Mouse (Mus musculus) hindbrain, embryonic 14.5 days (tissue): Measurements from ENCODE around the gene Cnga3. TPM values are rescaled to one million over a fixed set of nuclear protein-coding genes. Genes with fewer than 3 reads are reported as not detected.

Source experiments
- ATAC-seq: fragments of 200-750 bp; cut with Nextera tagmentation; 2 replicates; pipeline ENCODE4 v1.8.0; 2017; ENCODE audit warnings: moderate number of reproducible peaks, mild to moderate bottlenecking, moderate TSS enrichment, moderate library complexity; ENCODE audit not compliant: low FRiP score
- DNase-seq: peaks from one replicate; pipeline ENCODE4 v3.0.0-alpha.2; 2015; ENCODE audit warnings: low spot score
- H3K27ac ChIP-seq: fragments of 300-500 bp; sonication (generic); 2 replicates; pipeline ENCODE4 v1.5.1; 2014; ENCODE audit warnings: mild to moderate bottlenecking, moderate library complexity
- H3K27me3 ChIP-seq: fragments of 300-500 bp; sonication (generic); 2 replicates; pipeline ENCODE4 v1.6.1; 2014; ENCODE audit warnings: mild to moderate bottlenecking, low read length, mixed read lengths; ENCODE audit not compliant: control insufficient read depth, insufficient read depth
- H3K36me3 ChIP-seq: fragments of 300-500 bp; sonication (generic); replicated peaks from 2 replicates; pipeline ENCODE4 v1.6.1; 2014; ENCODE audit not compliant: control insufficient read depth, insufficient read depth
- H3K4me1 ChIP-seq: fragments of 300-500 bp; sonication (generic); replicated peaks from 2 replicates; pipeline ENCODE4 v1.6.1; 2014; ENCODE audit warnings: antibody characterized with exemption, low read length, mixed read lengths; ENCODE audit not compliant: control insufficient read depth, insufficient read depth
- H3K4me2 ChIP-seq: fragments of 300-500 bp; sonication (generic); replicated peaks from 2 replicates; pipeline ENCODE4 v1.6.1; 2014; ENCODE audit warnings: mild to moderate bottlenecking, moderate library complexity
- H3K4me3 ChIP-seq: fragments of 300-500 bp; sonication (generic); replicated peaks from 2 replicates; pipeline ENCODE4 v1.5.1; 2014; ENCODE audit warnings: mild to moderate bottlenecking, low read length
- H3K9ac ChIP-seq: fragments of 300-500 bp; sonication (generic); 2 replicates; pipeline ENCODE4 v1.6.1; 2014
- H3K9me3 ChIP-seq: fragments of 300-500 bp; sonication (generic); 2 replicates; pipeline ENCODE4 v1.6.1; 2016; ENCODE audit warnings: low read length; ENCODE audit not compliant: control insufficient read depth
- WGBS: fragments of 180-500 bp; shearing (Covaris S2); extraction: QIAGEN DNeasy Blood & Tissue Kit; methylation state at CpG from one replicate; pipeline ENCODE4 v1.1.7; 2014; 5-methylcytosine and 5-hydroxymethylcytosine counted together
- polyA plus RNA-seq: library from polyadenylated mRNA; unstranded; fragments of >200 nt; fragmentation: Nextera tagmentation; extraction: Ambion mirVana; gene quantifications from 2 replicates; pipeline ENCODE4 v1.2.1, GENCODE M21; 2014

Cnga3 gene
- polyA plus RNA-seq, 1 experiment from 2014 or later, result 0.12 TPM

- H3K36me3 ChIP-seq, result no peaks in the 10 kb centered on the region
- no peaks in the 10 kb centered on the region for H3K27me3 ChIP-seq
- H3K4me2 ChIP-seq, result no peak overlapping the region
- no peak overlapping the region for H3K27ac ChIP-seq
- no peak overlapping the region for H3K4me3 ChIP-seq
- ATAC-seq (no peak), DNase-seq (peak; percentile 59)
- WGBS, result 7% methylated on average over 14 of the region's 14 CpGs
- peaks cover 15% of the 10 kb centered on the region for H3K4me1 ChIP-seq
- H3K9ac ChIP-seq, result no peak overlapping the region
- no peaks in the 10 kb centered on the region for H3K9me3 ChIP-seq
These were observed 4.2 kb downstream of the Cnga3 start for GRCm38 (mm10) chr1:37218386-37218785.

DNA sequence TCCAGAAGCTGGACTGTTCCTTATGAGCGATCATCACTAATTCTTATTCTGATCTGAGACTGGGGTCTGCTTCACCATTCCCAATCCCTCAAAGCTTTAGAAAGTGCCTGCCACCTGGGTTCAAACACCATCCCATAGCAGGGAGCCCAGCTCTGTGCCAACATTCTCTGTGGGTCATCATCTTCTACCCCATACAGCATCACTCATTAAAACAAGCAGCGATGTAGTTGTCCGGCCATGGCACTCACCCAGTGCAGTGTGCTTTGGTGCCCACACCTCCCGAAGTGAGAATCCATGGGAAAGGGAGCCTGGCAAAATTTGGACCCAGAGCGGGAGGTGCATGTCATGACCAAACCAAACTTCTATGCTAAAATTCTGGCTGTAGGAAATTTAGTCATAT is 5.4 kb downstream of the Cnga3 start:
- Histone ChIP-seq H3K4me1 (peaks cover 15% of the 10 kb centered on the region), H3K4me3 (no peak overlapping the region), H3K9me3 (no peaks in the 10 kb centered on the region), H3K9ac (no peak overlapping the region), H3K27me3 (no peaks in the 10 kb centered on the region), H3K27ac (peak overlapping the region; percentile 47; the same call in 1 of the 2 replicates), H3K4me2 (0 out of 2 replicates have a peak overlapping the region, but pooled peaks have one; percentile 22), H3K36me3 (no peaks in the 10 kb centered on the region)
- ATAC-seq, result no peak; the same call in 1 of the 2 replicates
- 82% methylated on average over 5 of the region's 5 CpGs for WGBS
- DNase-seq, result no peak

GRCm38 (mm10) chr1:37220134-37220907 is 6.1 kb downstream of the Cnga3 start:
- H3K9ac ChIP-seq, result no peak overlapping the region
- H3K4me1 ChIP-seq, result peaks cover 15% of the 10 kb centered on the region
- ATAC-seq (peak; percentile 92), DNase-seq (peak; percentile 90)
- WGBS, result 24% methylated on average over 6 of the region's 6 CpGs
- H3K36me3 ChIP-seq, result no peaks in the 10 kb centered on the region
- H3K27ac ChIP-seq, result peak overlapping the region; percentile 47; the same call in 1 of the 2 replicates
- 0 out of 2 replicates have a peak overlapping the region, but pooled peaks have one; percentile 22 for H3K4me2 ChIP-seq
- H3K4me3 ChIP-seq, result no peak overlapping the region
- H3K9me3 ChIP-seq, result no peaks in the 10 kb centered on the region
- no peaks in the 10 kb centered on the region for H3K27me3 ChIP-seq

DNA sequence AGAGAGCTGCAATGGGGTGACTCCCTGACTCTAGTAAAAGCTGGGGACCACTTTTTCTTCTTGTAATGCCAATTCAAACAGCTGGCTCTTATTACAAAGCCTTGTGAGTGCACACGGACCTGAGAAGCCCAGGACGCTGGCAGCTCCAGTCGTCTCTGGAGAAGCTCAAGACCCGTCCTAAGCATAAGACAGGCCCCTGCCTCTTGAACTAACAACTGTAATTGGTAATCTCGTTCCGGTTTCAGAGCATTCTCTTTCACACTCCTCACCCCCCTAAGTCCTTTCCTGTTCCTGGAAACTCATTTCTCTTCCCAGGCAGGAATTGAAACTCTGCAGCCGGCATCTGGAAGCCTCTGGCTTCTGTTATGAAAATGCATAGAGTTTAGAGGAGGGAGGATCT is 7.8 kb downstream of the Cnga3 start:
- H3K27ac ChIP-seq, result no peak overlapping the region
- H3K27me3 ChIP-seq, result no peaks in the 10 kb centered on the region
- no peak overlapping the region for H3K9ac ChIP-seq
- H3K4me2 ChIP-seq, result no peak overlapping the region
- H3K36me3 ChIP-seq, result no peaks in the 10 kb centered on the region
- WGBS, result 80% methylated on average over 7 of the region's 7 CpGs
- peaks cover 15% of the 10 kb centered on the region for H3K4me1 ChIP-seq
- no peaks in the 10 kb centered on the region for H3K9me3 ChIP-seq
- ATAC-seq (no peak), DNase-seq (no peak)
- no peak overlapping the region for H3K4me3 ChIP-seq

DNA sequence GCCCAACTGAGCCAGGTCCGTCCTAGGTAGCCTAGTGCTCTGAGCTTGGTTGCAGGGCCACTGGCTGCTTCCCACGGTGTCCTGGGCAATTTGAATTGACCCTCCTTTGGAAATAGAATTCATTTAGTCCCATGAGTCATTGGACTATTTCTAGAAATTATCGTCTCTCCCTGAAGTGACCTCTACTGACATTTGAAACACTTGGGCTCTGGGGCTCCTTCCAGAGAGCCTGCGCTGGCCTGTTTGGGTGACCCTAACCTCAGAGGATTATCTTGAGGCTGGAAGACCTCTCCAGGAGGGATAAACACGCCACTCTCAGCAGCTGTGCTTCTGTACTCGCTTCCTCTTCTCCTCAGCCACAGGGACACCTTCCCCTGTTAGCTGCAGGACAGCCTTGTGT is 16.2 kb downstream of the Cnga3 start:
- no peaks in the 10 kb centered on the region for H3K27me3 ChIP-seq
- H3K36me3 ChIP-seq, result no peaks in the 10 kb centered on the region
- H3K9ac ChIP-seq, result no peak overlapping the region
- no peak for DNase-seq
- 75% methylated on average over 6 of the region's 6 CpGs for WGBS
- H3K4me3 ChIP-seq, result no peak overlapping the region
- ATAC-seq, result no peak
- H3K4me1 ChIP-seq, result no peaks in the 10 kb centered on the region
- H3K4me2 ChIP-seq, result no peak overlapping the region
- H3K27ac ChIP-seq, result no peak overlapping the region
- H3K9me3 ChIP-seq, result no peaks in the 10 kb centered on the region

DNA sequence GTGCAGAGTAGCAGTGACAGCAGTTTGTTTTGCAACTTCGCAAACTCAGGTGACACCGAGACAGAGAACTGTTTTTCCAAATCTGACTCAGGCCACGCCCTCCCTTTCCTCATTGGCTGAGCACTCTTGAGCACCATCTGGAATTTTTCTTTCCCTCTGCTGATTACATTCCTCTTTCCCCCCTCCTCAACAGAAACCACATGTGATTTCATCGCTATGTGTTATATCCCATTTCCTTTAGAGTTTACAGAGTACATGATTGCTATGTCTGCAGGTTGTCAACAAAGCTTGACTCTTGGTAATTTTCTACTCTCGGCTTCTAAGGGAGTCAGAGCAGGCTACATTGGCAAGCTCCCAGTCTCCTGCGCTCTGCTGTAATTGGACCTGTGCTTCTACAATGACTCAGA is 17.1 kb downstream of the Cnga3 start:
- no peak for ATAC-seq
- no peak overlapping the region for H3K27ac ChIP-seq
- no peak overlapping the region for H3K4me3 ChIP-seq
- no peaks in the 10 kb centered on the region for H3K4me1 ChIP-seq
- 70% methylated on average over 6 of the region's 6 CpGs for WGBS
- H3K4me2 ChIP-seq, result no peak overlapping the region
- H3K9ac ChIP-seq, result no peak overlapping the region
- DNase-seq, result no peak
- no peaks in the 10 kb centered on the region for H3K36me3 ChIP-seq
- H3K27me3 ChIP-seq, result no peaks in the 10 kb centered on the region
- no peaks in the 10 kb centered on the region for H3K9me3 ChIP-seq

DNA sequence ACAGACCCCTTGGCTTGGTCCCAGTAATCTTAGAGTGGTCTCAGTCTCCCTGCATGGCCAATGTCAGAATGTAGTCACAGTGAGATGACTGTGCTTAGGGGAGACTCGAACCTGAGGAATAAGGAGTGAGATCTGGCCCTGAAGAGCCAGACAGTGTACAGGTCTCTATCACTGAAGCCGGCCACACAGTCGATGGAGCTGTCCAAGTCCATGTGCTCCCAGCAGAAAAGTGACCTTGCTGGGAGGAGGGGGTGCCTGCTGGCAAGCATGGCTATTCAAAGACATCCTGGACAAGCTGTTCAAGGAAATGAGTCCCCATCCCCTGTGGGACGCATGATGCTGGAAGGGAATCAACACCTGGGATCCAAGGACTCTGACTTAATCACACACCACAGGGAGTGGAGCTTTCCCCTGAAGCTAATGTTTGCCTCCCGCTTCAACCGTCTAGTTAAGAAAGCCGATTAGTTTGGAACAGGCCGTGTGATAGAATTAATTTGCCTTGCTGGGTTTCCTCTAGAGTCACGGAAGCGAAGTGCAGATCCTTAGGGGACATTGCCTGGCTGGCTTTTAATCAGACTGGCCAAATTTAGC is 24.9 kb downstream of the Cnga3 start:
- ATAC-seq, result peak; percentile 40; the same call in 1 of the 2 replicates
- H3K4me3 ChIP-seq, result no peak overlapping the region
- no peaks in the 10 kb centered on the region for H3K9me3 ChIP-seq
- 41% methylated on average over 10 of the region's 10 CpGs for WGBS
- no peak overlapping the region for H3K9ac ChIP-seq
- no peaks in the 10 kb centered on the region for H3K4me1 ChIP-seq
- H3K27me3 ChIP-seq, result no peaks in the 10 kb centered on the region
- no peak overlapping the region for H3K4me2 ChIP-seq
- no peak overlapping the region for H3K27ac ChIP-seq
- H3K36me3 ChIP-seq, result no peaks in the 10 kb centered on the region
- peak; percentile 33 for DNase-seq

GRCm38 (mm10) chr1:37242253-37242652 is 28.0 kb downstream of the Cnga3 start:
- H3K9me3 ChIP-seq, result no peaks in the 10 kb centered on the region
- no peaks in the 10 kb centered on the region for H3K36me3 ChIP-seq
- DNase-seq (no peak), ATAC-seq (no peak)
- no peak overlapping the region for H3K4me2 ChIP-seq
- no peaks in the 10 kb centered on the region for H3K4me1 ChIP-seq
- H3K4me3 ChIP-seq, result no peak overlapping the region
- 82% methylated on average over 8 of the region's 8 CpGs for WGBS
- no peak overlapping the region for H3K27ac ChIP-seq
- H3K27me3 ChIP-seq, result no peaks in the 10 kb centered on the region
- no peak overlapping the region for H3K9ac ChIP-seq

DNA sequence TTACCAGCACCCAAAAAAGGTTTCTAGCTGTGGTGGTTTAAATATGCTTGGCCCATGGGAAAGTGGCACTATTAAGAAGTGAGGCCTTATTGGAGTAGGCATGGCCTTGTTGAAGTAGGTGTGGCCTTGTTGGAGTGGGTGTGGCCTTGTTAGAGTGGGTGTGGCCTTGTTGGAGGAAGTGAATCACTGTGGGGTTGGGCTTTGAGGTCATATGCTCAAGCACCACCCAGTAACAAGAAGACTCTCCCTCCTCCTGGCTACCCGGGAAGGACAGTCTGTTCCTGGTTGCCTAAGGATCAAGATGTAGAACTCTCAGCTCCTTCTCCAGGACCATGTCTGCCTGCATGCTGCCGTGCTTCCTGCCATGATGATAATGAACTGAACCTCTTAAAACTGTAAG is 32.2 kb downstream of the Cnga3 start:
- Histone ChIP-seq H3K27me3 (no peaks in the 10 kb centered on the region), H3K4me2 (no peak overlapping the region), H3K9me3 (no peaks in the 10 kb centered on the region), H3K4me1 (no peaks in the 10 kb centered on the region), H3K36me3 (no peaks in the 10 kb centered on the region), H3K9ac (no peak overlapping the region), H3K27ac (no peak overlapping the region), H3K4me3 (no peak overlapping the region)
- ATAC-seq (no peak), DNase-seq (no peak)
- 93% methylated on average over 2 of the region's 2 CpGs for WGBS
